Mouse (Mus musculus): ENCODE results near the gene Slc44a4. TPM values are rescaled to one million over a fixed set of nuclear protein-coding genes. Genes with fewer than 3 reads are reported as not detected.
"Not testable (repeated sequence)": the region's sequence is repeated elsewhere in the genome, so short reads cannot be mapped to it uniquely, and the experiment has no call there.

Gene Slc44a4
- polyA plus RNA-seq, 1 experiment from 2014 or later: not detected

DNA sequence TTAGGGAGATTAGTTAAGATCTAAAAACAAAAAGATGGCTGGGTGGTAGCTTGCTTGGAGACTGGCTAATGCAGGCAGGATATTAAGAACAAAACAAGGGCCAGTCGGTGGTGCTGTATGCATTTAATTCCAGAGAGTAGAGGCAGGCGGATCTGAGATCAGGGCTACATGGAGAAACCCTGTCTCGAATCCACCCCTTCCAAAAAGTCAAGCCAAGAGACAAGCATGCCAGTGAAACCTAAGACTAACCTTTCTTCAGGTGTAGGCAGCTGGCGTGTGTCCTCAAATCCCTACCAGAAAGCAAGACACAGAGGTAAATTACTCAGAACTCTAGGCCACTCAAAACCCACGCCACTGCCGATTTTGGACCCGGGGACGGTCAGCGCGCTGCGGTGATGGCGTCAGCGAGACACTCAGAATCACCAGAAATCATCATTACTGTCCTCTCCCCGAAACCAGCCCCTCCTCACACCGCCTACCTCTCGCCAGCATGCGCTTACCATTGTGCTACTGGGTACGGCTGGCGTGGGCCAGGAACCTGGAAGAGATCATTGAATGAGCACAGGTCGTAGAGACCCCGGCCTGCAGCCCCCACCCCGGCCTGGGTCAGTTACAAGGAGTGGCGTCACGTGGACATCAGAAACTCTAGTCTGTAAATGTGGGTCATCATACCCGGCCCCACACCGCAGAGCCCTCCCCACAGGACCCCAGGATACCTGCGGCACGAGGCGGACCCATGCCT is 37.5 kb downstream of the Slc44a4 start:
- Histone ChIP-seq H3K4me3 (peak overlapping the region; percentile 98), H3K36me3 (peaks cover 29% of the 10 kb centered on the region), H3K4me1 (peaks cover 9% of the 10 kb centered on the region), H3K27ac (peak overlapping the region; percentile 99), H3K9me3 (replicated peaks) (no peaks in the 10 kb centered on the region), H3K27me3 (ENCODE audit: low read depth, poor library complexity, severe bottlenecking) (peaks cover 23% of the 10 kb centered on the region)
- DNase-seq (ENCODE audit: low spot score): no peak
- WGBS: under 1% methylated on average over 29 of the region's 29 CpGs

DNA sequence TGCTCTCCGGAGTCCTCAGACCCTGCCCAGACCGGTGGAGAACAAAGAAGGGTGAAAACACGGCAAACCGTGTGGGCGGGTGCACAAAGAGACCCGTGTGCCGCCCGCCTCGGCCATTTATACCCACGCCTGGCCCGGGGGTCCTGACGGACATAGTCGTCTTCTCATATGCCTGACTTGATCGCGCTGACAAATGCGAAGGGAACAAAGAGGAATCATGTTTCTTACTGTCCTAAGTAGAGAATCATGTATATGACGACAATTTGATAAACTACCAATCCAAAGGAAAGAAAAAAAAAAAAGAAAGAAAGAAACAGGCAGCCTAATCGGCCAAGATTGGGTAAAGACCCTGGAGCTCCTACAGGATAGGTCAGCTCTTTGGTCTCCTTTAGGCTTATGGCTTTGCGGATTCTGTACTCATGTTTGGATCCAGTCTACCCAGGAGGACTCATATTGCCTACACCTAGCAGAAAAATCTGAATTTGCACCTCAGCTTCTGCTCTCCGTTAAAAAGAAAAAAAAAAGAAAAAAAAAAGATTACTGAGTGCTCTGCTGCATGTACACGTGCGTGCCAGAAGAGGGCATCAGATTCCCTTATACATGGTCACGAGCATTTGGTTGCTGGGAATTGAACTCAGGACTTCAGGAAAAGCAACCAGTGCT is 38.2 kb downstream of the Slc44a4 start:
- H3K36me3 ChIP-seq: peaks cover 29% of the 10 kb centered on the region
- peak; percentile 92 for DNase-seq (ENCODE audit: low spot score)

DNA sequence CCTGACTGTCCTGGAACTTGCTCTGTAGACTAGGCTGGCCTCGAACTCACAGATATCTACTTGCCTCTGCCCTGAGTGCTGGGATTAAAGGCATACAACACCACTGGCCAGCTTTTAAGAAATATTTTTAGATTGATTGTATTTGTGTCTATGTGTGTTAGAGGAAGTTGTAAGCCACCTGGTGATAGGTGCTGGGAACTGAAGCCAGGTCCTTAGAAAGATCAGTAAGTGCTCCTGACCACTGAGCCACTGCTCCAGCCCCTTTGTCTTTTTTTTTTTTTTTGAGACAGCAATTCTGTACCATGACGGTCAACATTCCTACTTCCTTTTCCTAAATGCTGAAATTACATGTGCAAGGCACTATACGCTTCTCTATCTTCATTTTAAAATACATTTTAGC is 39.0 kb downstream of the Slc44a4 start:
- WGBS: 93% methylated on average over 3 of the region's 3 CpGs
- peaks cover 29% of the 10 kb centered on the region for H3K36me3 ChIP-seq
- H3K9me3 ChIP-seq (replicated peaks): no peaks in the 10 kb centered on the region
- no peak for DNase-seq (ENCODE audit: low spot score)
- H3K4me1 ChIP-seq: peaks cover 9% of the 10 kb centered on the region
- peak overlapping the region; percentile 98 for H3K4me3 ChIP-seq
- H3K27ac ChIP-seq: peak overlapping the region; percentile 99; the same call in 1 of the 2 replicates
- H3K27me3 ChIP-seq (ENCODE audit: low read depth, poor library complexity, severe bottlenecking): peaks cover 26% of the 10 kb centered on the region

More for the DNA sequence above, 38.2 kb downstream of the Slc44a4 start:
- under 1% methylated on average over 23 of the region's 23 CpGs for WGBS
- Histone ChIP-seq H3K27ac (peak overlapping the region; percentile 99), H3K27me3 (ENCODE audit: low read depth, poor library complexity, severe bottlenecking) (peaks cover 26% of the 10 kb centered on the region), H3K4me3 (peak overlapping the region; percentile 98), H3K4me1 (peaks cover 9% of the 10 kb centered on the region), H3K9me3 (replicated peaks) (no peaks in the 10 kb centered on the region)

DNA sequence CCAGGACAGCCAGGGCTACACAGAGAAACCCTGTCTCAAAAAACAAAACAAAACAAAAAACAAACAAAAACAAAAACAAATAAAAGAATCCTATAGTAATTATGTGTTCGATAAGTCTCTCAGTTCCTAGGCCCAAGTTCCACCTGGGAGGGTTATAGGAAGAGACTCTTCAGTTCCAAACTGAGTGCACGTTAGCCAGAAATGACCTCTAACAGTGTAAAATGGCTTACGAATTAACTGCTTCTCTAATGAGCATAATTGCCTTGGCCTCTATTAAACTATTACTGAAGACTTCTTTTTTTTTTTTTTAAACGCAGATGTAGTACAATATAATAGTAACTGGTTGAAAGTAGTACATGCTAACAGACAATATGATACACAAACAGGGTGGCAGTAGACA is 39.6 kb downstream of the Slc44a4 start:
- H3K27me3 ChIP-seq (ENCODE audit: low read depth, poor library complexity, severe bottlenecking): peaks cover 26% of the 10 kb centered on the region
- H3K36me3 ChIP-seq: peaks cover 29% of the 10 kb centered on the region
- 91% methylated on average over 4 of the region's 4 CpGs for WGBS
- H3K9me3 ChIP-seq (replicated peaks): no peaks in the 10 kb centered on the region
- H3K4me1 ChIP-seq: peaks cover 9% of the 10 kb centered on the region
- no peak for DNase-seq (ENCODE audit: low spot score)
- H3K27ac ChIP-seq: no peak overlapping the region
- H3K4me3 ChIP-seq: no peak overlapping the region

DNA sequence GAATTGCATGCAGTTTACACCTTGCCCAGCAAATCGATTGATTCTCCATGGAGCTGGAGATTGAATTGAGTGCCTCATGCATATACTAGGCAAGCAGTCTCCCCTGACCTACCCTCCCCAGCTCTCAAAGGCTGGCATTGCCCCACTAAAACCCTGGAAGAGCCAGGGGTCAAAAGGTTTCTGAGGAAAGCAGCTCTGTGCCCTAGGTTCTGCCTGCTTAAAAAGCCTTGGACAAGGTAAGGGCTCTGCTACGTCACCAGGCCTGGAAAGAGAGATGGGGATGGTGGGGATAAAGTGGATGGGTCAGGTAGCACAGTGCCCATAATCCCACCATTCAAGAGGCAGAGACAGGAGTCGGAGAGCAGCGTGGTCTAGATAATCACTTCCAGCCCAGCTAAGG is 40.6 kb downstream of the Slc44a4 start:
- 60% methylated on average over 4 of the region's 4 CpGs for WGBS
- H3K36me3 ChIP-seq: peaks cover 23% of the 10 kb centered on the region
- no peak overlapping the region for H3K4me3 ChIP-seq
- peaks cover 26% of the 10 kb centered on the region for H3K27me3 ChIP-seq (ENCODE audit: low read depth, poor library complexity, severe bottlenecking)
- H3K4me1 ChIP-seq: peaks cover 12% of the 10 kb centered on the region
- no peak for DNase-seq (ENCODE audit: low spot score)
- no peaks in the 10 kb centered on the region for H3K9me3 ChIP-seq (replicated peaks)
- no peak overlapping the region for H3K27ac ChIP-seq

DNA sequence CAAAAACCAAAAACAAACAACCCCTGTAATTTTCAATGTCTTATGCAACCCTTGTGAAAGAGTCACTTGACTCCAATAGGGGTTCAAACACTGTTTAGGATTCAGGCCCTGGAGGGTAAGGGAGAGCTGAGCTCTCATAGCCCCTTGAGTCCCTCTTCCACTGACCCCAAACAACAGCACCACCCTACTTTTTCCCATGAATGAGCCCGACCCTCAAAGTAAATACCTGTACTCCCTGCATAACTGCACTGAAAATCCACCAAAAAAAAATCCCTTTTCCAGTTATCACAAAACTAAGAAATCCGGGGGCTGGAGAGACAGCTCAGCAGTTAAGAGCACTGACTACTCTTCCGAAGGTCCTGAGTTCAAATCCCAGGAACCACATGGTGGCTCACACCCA is 41.6 kb downstream of the Slc44a4 start:
- no peak for DNase-seq (ENCODE audit: low spot score)
- Histone ChIP-seq H3K36me3 (peaks cover 12% of the 10 kb centered on the region), H3K4me1 (peaks cover 10% of the 10 kb centered on the region), H3K27ac (no peak overlapping the region), H3K27me3 (ENCODE audit: low read depth, poor library complexity, severe bottlenecking) (peaks cover 32% of the 10 kb centered on the region), H3K9me3 (replicated peaks) (no peaks in the 10 kb centered on the region), H3K4me3 (no peak overlapping the region)
- 85% methylated on average over 3 of the region's 3 CpGs for WGBS

DNA sequence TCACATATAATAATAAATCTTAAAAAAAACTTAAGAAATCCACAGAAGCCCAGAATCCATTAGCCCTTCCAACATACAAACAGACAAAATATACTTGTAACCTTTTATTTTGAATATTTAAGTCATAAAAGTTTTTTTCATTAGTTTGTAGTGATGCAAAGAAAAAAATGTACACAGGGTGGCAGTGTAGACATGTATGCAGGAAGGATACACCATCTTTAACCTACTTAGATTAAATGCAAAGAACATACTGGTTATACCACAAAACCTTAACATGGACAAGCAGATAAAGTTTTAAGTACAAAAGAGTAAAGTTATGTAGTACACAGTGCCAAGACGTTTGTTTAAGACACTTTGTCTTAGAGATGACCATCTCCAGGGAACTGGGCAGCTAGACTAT is 42.1 kb downstream of the Slc44a4 start:
- 75% methylated on average over 1 of the region's 1 CpGs for WGBS
- peaks cover 8% of the 10 kb centered on the region for H3K36me3 ChIP-seq
- H3K9me3 ChIP-seq (replicated peaks): no peaks in the 10 kb centered on the region
- no peak overlapping the region for H3K27ac ChIP-seq
- DNase-seq (ENCODE audit: low spot score): no peak
- H3K4me3 ChIP-seq: no peak overlapping the region
- H3K4me1 ChIP-seq: peaks cover 9% of the 10 kb centered on the region
- H3K27me3 ChIP-seq (ENCODE audit: low read depth, poor library complexity, severe bottlenecking): peaks cover 37% of the 10 kb centered on the region

DNA sequence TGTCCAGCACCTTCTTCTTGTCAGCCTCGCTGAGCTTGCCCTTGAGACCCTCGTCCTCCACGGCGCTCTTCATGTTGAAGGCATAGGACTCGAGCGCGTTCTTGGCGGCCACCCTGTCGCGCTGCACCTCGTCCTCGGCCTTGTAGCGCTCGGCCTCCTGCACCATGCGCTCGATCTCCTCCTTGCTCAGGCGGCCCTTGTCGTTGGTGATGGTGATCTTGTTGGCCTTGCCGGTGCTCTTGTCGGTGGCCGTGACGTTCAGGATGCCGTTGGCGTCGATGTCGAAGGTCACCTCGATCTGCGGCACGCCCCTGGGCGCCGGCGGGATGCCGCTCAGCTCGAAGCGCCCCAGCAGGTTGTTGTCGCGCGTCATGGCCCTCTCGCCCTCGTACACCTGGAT is 43.0 kb downstream of the Slc44a4 start:
- not testable (repeated sequence) for H3K4me3 ChIP-seq; H3K4me1 ChIP-seq; H3K36me3 ChIP-seq; H3K27ac ChIP-seq; DNase-seq (ENCODE audit: low spot score); H3K9me3 ChIP-seq (replicated peaks)
- WGBS: 14% methylated on average over 36 of the region's 40 CpGs
- H3K27me3 ChIP-seq (ENCODE audit: low read depth, poor library complexity, severe bottlenecking): peaks cover 46% of the 10 kb centered on the region

DNA sequence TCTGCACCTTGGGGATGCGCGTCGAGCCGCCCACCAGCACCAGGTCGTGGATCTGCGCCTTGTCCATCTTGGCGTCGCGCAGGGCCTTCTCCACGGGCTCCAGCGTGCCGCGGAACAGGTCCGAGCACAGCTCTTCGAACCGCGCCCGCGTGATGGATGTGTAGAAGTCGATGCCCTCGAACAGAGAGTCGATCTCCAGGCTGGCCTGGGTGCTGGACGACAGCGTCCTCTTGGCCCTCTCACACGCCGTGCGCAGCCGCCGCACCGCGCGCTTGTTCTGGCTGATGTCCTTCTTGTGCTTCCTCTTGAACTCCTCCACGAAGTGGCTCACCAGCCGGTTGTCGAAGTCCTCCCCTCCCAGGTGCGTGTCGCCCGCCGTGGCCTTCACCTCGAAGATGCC is 43.7 kb downstream of the Slc44a4 start:
- 29% methylated on average over 28 of the region's 40 CpGs for WGBS
- DNase-seq (ENCODE audit: low spot score): not testable (repeated sequence)

DNA sequence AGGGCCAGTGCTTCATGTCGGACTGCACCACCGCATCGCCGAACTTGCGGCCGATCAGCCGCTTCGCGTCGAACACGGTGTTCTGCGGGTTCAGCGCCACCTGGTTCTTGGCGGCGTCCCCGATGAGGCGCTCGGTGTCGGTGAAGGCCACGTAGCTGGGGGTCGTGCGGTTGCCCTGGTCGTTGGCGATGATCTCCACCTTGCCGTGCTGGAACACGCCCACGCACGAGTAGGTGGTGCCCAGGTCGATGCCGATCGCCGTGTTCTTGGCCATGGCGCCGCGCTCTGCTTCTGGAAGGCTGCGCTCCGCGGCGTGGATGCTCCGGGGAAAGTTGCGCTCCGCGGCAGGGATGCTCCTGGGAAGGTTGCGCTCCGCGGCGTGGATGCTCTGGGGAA is 44.5 kb downstream of the Slc44a4 start:
- not testable (repeated sequence) for H3K9me3 ChIP-seq (replicated peaks); H3K36me3 ChIP-seq; H3K4me1 ChIP-seq; DNase-seq (ENCODE audit: low spot score); H3K27ac ChIP-seq
- H3K4me3 ChIP-seq: peak overlapping the region; percentile 57
- WGBS: under 1% methylated on average over 31 of the region's 47 CpGs
- peaks cover 58% of the 10 kb centered on the region for H3K27me3 ChIP-seq (ENCODE audit: low read depth, poor library complexity, severe bottlenecking)

More for the DNA sequence above, 43.7 kb downstream of the Slc44a4 start:
- not testable (repeated sequence) for H3K9me3 ChIP-seq (replicated peaks); H3K27ac ChIP-seq; H3K36me3 ChIP-seq; H3K4me1 ChIP-seq; H3K4me3 ChIP-seq
- peaks cover 51% of the 10 kb centered on the region for H3K27me3 ChIP-seq (ENCODE audit: low read depth, poor library complexity, severe bottlenecking)

DNA sequence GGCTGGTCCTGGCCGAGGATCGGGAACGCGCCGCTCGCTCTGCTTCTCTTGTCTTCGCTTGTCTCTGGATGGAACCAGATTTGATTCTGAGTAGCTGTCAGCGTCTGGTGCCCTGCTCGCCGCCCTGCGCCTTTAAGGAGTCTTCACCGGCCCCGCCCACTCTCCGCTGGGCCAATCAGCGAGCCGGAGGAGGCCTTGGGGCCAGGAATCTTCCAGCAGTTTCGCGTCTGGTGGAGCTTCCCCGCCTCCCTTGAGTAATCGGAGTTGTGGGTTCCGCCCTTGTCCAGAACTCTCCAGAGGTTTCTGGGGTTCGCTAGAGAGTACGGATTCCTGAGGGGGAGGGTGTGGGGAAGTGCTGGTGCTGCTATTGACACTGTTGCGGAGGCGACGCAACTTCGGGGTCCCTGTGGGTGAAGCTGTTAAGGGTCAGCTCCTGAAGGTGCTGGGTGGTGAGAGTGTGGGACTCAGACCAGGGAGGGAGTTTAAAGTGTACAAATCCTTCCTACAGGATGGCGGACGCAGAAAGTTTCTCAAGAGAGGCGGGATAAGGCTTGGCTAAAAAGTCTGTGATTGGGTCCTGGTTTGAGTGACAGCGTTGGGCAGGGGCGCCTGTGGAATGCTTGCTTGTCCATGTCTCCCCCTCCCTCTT is 45.0 kb downstream of the Slc44a4 start, which contains the start of gene Hspa1b:
Gene Hspa1b, minus strand, starts transcription at position 109 of the 649 bp plus-strand sequence.
- H3K27ac ChIP-seq: peak within 1 kb of the TSS; percentile 89
- not testable (repeated sequence) for H3K36me3 ChIP-seq; H3K4me1 ChIP-seq; H3K9me3 ChIP-seq (replicated peaks)
- peaks cover 58% of the 10 kb centered on the region for H3K27me3 ChIP-seq (ENCODE audit: low read depth, poor library complexity, severe bottlenecking)
- under 1% methylated on average over 32 of the region's 32 CpGs for WGBS
- DNase-seq (ENCODE audit: low spot score): peak; percentile 78
- H3K4me3 ChIP-seq: peak within 1 kb of the TSS; percentile 57

DNA sequence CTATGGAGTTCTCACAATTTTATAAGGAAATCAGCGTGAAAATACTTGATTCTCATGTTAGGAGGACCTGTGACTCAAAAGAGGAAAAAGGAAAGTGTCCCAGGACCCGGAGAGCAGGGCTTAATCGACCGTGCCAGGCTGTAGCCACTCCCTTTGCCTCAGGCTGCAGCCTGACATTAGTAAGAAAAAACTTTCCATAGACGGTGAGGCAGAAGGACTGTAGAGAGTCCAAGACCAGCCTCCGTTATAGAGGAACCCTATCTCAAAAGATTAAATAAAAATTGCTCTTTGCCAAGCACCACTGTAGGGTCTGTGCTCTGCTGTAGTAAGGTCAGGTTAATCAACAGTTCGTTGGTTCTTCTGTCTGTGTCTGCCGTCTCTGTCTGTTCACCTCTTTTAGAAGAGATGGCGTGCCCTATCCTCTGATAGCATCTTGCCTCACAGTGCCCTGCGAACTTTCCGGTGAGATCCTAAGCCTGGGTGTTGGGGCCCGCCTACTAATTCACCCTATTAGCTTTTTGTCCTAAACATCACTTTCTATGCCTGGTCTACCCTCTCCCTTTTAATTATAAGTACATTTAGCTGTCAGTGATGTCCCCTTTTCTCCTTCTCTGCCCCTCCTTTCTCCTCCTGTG is 45.7 kb downstream of the Slc44a4 start:
- Histone ChIP-seq H3K27ac (peak overlapping the region; percentile 89), H3K27me3 (ENCODE audit: low read depth, poor library complexity, severe bottlenecking) (peaks cover 52% of the 10 kb centered on the region), H3K9me3 (replicated peaks) (no peaks in the 10 kb centered on the region), H3K36me3 (no peaks in the 10 kb centered on the region), H3K4me1 (peaks cover 15% of the 10 kb centered on the region), H3K4me3 (peak overlapping the region; percentile 57)
- DNase-seq (ENCODE audit: low spot score): no peak
- WGBS: 17% methylated on average over 12 of the region's 12 CpGs
